Mouse (Mus musculus) duodenum, adult 2 months (tissue): ENCODE measurements around the gene Dnajc19. TPM values are rescaled to one million over a fixed set of nuclear protein-coding genes. Genes with fewer than 3 reads are reported as not detected.

ENCODE experiments used
- polyA plus RNA-seq: library from polyadenylated mRNA; depleted of rRNA; stranded (reverse); fragments of >200 nt; gene quantifications from 2 replicates; pipeline ENCODE4 v1.2.3, GENCODE M21; 2012; ENCODE audit warnings: low replicate concordance; rRNA removed

Gene Dnajc19
- 93.7 and 107 TPM in 2 replicates for polyA plus RNA-seq

GRCm38 (mm10) chr3:34080900-34081662, at the start of gene Dnajc19:
Dnajc19 (minus strand) TSS chr3:34081321.

GRCm38 (mm10) chr3:34019540-34020381, 61.4 kb downstream of the Dnajc19 start, which contains the start of gene Fxr1:
Fxr1 (plus strand) TSS chr3:34019943.

Other genes with a start within 250 kb of the Dnajc19 start
- gene Ccdc39, start 237.0 kb downstream of the Dnajc19 start, polyA plus RNA-seq = 0.08 TPM in 1 of 2 replicates, not detected in the other
- gene Fxr1, start 61.4 kb downstream of the Dnajc19 start, polyA plus RNA-seq = 0.62 and 1.4 TPM in 2 replicates